Mouse (Mus musculus) ES-E14 (cell line): ENCODE data around the gene Hspa4l.

Experiments used
- CHD2 ChIP-seq: IDR thresholded peaks from 2 replicates; pipeline ENCODE4 v1.6.1; 2014; ENCODE audit warnings: mild to moderate bottlenecking, low read depth, low read length, inconsistent platforms
- HCFC1 ChIP-seq: IDR thresholded peaks from 2 replicates; pipeline ENCODE4 v1.6.1; 2012; ENCODE audit warnings: low read length, inconsistent platforms, borderline replicate concordance; ENCODE audit not compliant: insufficient read depth
- MAFK ChIP-seq: IDR thresholded peaks from 2 replicates; pipeline ENCODE4 v1.6.1; 2014; ENCODE audit warnings: mild to moderate bottlenecking, low read depth, low read length, inconsistent platforms; ENCODE audit not compliant: insufficient read depth
- ZNF384 ChIP-seq: IDR thresholded peaks from 2 replicates; pipeline ENCODE4 v1.6.1; 2012; ENCODE audit warnings: low read depth, low read length, inconsistent platforms

- TF ChIP-seq CHD2 (no peak), HCFC1 (no peak), ZNF384 (no peak), MAFK (no peak)
Measured at GRCm38 (mm10) chr3:40744836-40745660, 753 bp downstream of the Hspa4l start.
